In genomic region chr2:93226606-93227595, GRCm38 (mm10) we compare ENCODE assay signal across 8 mouse cellular contexts. TPM values are rescaled to one million over a fixed set of nuclear protein-coding genes. Genes with fewer than 3 reads are reported as not detected.
A peak's percentile ranks its signal among the peaks of the same experiment; 100 is the strongest.
DNase-seq lines count a peak whose midpoint lies in the region; ATAC-seq and TF ChIP-seq lines count a peak whose summit lies in the region.

No protein-coding gene starts in this region.

- peak overlapping the region; percentile 28; the same call in 1 of the 2 replicates for H3K27ac ChIP-seq in embryonic facial prominence, embryonic 13.5 days
- peak overlapping the region; percentile 63 for H3K27ac ChIP-seq in heart, embryonic 10.5 days
- H3K27ac ChIP-seq in kidney, embryonic 15.5 days = peak overlapping the region; percentile 90
- H3K27ac ChIP-seq in limb, embryonic 15.5 days = no peak overlapping the region; the same call in 1 of the 2 replicates
- peak overlapping the region; percentile 94 for H3K27ac ChIP-seq in neural tube, embryonic 11.5 days (ENCODE audit: low read depth, low read length)
- peak overlapping the region; percentile 53 for H3K27ac ChIP-seq in stomach, postnatal 0 days (replicated peaks)

- no peak overlapping the region for H3K4me3 ChIP-seq in embryonic facial prominence, embryonic 13.5 days
- H3K4me3 ChIP-seq in heart, embryonic 10.5 days = no peak overlapping the region; the same call in 1 of the 2 replicates
- H3K4me3 ChIP-seq in kidney, embryonic 15.5 days (replicated peaks) = no peak overlapping the region
- H3K4me3 ChIP-seq in limb, embryonic 15.5 days = no peak overlapping the region
- no peak overlapping the region for H3K4me3 ChIP-seq in neural tube, embryonic 11.5 days (ENCODE audit: low read depth, low read length)
- H3K4me3 ChIP-seq in stomach, postnatal 0 days (ENCODE audit: low read depth, low read length) = no peak overlapping the region

- WGBS in embryonic facial prominence, embryonic 13.5 days = 15% methylated on average over 20 of the region's 20 CpGs
- WGBS in heart, embryonic 10.5 days = 24% methylated on average over 20 of the region's 20 CpGs
- WGBS in kidney, embryonic 15.5 days = 9% methylated on average over 19 of the region's 20 CpGs
- 12% methylated on average over 19 of the region's 20 CpGs for WGBS in limb, embryonic 15.5 days
- 3% methylated on average over 18 of the region's 20 CpGs for WGBS in neural tube, embryonic 11.5 days
- WGBS in stomach, postnatal 0 days = 17% methylated on average over 17 of the region's 20 CpGs

- peaks cover 25% of the 10 kb centered on the region for H3K4me1 ChIP-seq in embryonic facial prominence, embryonic 13.5 days
- peaks cover 45% of the 10 kb centered on the region for H3K4me1 ChIP-seq in heart, embryonic 10.5 days
- H3K4me1 ChIP-seq in kidney, embryonic 15.5 days = peaks cover 50% of the 10 kb centered on the region
- peaks cover 24% of the 10 kb centered on the region for H3K4me1 ChIP-seq in limb, embryonic 15.5 days
- peaks cover 26% of the 10 kb centered on the region for H3K4me1 ChIP-seq in neural tube, embryonic 11.5 days (ENCODE audit: control insufficient read depth, insufficient read depth, low read length)
- H3K4me1 ChIP-seq in stomach, postnatal 0 days (replicated peaks; ENCODE audit: control insufficient read depth, insufficient read depth) = no peaks in the 10 kb centered on the region

- DNase-seq in 3134 (ENCODE audit: extremely low read depth, insufficient read length, low spot score) = peak; percentile 14
- DNase-seq in adrenal gland, postnatal 36 days = peak; percentile 94 to 97
- DNase-seq in heart, embryonic 10.5 days (ENCODE audit: low spot score) = peak; percentile 93
- DNase-seq in neural tube, embryonic 11.5 days (ENCODE audit: low spot score) = peak; percentile 94
- DNase-seq in stomach, postnatal 0 days (ENCODE audit: low spot score) = peak; percentile 87

- TF ChIP-seq CTCF in stomach, postnatal 0 days (IDR thresholded peaks at IDR 0.05; ENCODE audit: low read depth) = peak; percentile 88

- H3K27me3 ChIP-seq in embryonic facial prominence, embryonic 13.5 days = peaks cover 4% of the 10 kb centered on the region
- no peaks in the 10 kb centered on the region for H3K27me3 ChIP-seq in heart, embryonic 10.5 days (ENCODE audit: insufficient read depth, poor library complexity, severe bottlenecking)
- H3K27me3 ChIP-seq in kidney, embryonic 15.5 days = no peaks in the 10 kb centered on the region
- peaks cover 7% of the 10 kb centered on the region; the same call in 1 of the 2 replicates for H3K27me3 ChIP-seq in limb, embryonic 15.5 days
- no peaks in the 10 kb centered on the region for H3K27me3 ChIP-seq in neural tube, embryonic 11.5 days (ENCODE audit: control insufficient read depth, insufficient read depth, low read length)
- H3K27me3 ChIP-seq in stomach, postnatal 0 days (ENCODE audit: control insufficient read depth, insufficient read depth, low read length) = no peaks in the 10 kb centered on the region

- no peak overlapping the region for H3K4me2 ChIP-seq in embryonic facial prominence, embryonic 13.5 days
- peak overlapping the region; percentile 29 for H3K4me2 ChIP-seq in kidney, embryonic 15.5 days
- H3K4me2 ChIP-seq in limb, embryonic 15.5 days = peak overlapping the region; percentile 10
- H3K4me2 ChIP-seq in neural tube, embryonic 11.5 days (ENCODE audit: low read depth) = peak overlapping the region; percentile 21; the same call in 1 of the 2 replicates
- H3K4me2 ChIP-seq in stomach, postnatal 0 days (replicated peaks; ENCODE audit: low read depth) = no peak overlapping the region

- H3K36me3 ChIP-seq in embryonic facial prominence, embryonic 13.5 days = no peaks in the 10 kb centered on the region
- peaks cover 4% of the 10 kb centered on the region; the same call in 1 of the 2 replicates for H3K36me3 ChIP-seq in heart, embryonic 10.5 days
- peaks cover 11% of the 10 kb centered on the region for H3K36me3 ChIP-seq in kidney, embryonic 15.5 days
- H3K36me3 ChIP-seq in limb, embryonic 15.5 days = no peaks in the 10 kb centered on the region
- H3K36me3 ChIP-seq in neural tube, embryonic 11.5 days (ENCODE audit: control insufficient read depth, insufficient read depth, low read length) = no peaks in the 10 kb centered on the region
- H3K36me3 ChIP-seq in stomach, postnatal 0 days (ENCODE audit: control insufficient read depth, insufficient read depth, low read length) = no peaks in the 10 kb centered on the region

- H3K9ac ChIP-seq in embryonic facial prominence, embryonic 13.5 days = 0 out of 2 replicates have a peak overlapping the region, but pooled peaks have one; percentile 32
- no peak overlapping the region for H3K9ac ChIP-seq in kidney, embryonic 15.5 days
- peak overlapping the region; percentile 7; the same call in 1 of the 2 replicates for H3K9ac ChIP-seq in limb, embryonic 15.5 days
- peak overlapping the region; percentile 41; the same call in 1 of the 2 replicates for H3K9ac ChIP-seq in neural tube, embryonic 11.5 days (ENCODE audit: low read length)
- no peak overlapping the region for H3K9ac ChIP-seq in stomach, postnatal 0 days (ENCODE audit: low read length)

- TF ChIP-seq EP300 in stomach, postnatal 0 days (optimal IDR thresholded peaks at IDR 0.05) = no peak

- peak; percentile 54; the same call in 1 of the 2 replicates for ATAC-seq in embryonic facial prominence, embryonic 13.5 days (ENCODE audit: insufficient number of reproducible peaks, insufficient read depth, low FRiP score, low TSS enrichment, low read depth)
- peak; percentile 77 for ATAC-seq in kidney, embryonic 15.5 days (replicated peaks; ENCODE audit: low FRiP score)
- 0 out of 2 replicates have a peak, but pooled peaks have one; percentile 27 for ATAC-seq in limb, embryonic 15.5 days (ENCODE audit: insufficient number of reproducible peaks, low FRiP score, low TSS enrichment, low read depth)
- peak; percentile 81 for ATAC-seq in neural tube, embryonic 11.5 days (ENCODE audit: insufficient read depth, low FRiP score, low TSS enrichment)
- ATAC-seq in stomach, postnatal 0 days (ENCODE audit: low FRiP score, low TSS enrichment) = peak; percentile 80

- no peaks in the 10 kb centered on the region for H3K9me3 ChIP-seq in embryonic facial prominence, embryonic 13.5 days
- H3K9me3 ChIP-seq in heart, embryonic 10.5 days = no peaks in the 10 kb centered on the region
- no peaks in the 10 kb centered on the region for H3K9me3 ChIP-seq in kidney, embryonic 15.5 days (replicated peaks)
- no peaks in the 10 kb centered on the region for H3K9me3 ChIP-seq in limb, embryonic 15.5 days
- H3K9me3 ChIP-seq in neural tube, embryonic 11.5 days (ENCODE audit: control insufficient read depth, low read length) = no peaks in the 10 kb centered on the region
- no peaks in the 10 kb centered on the region for H3K9me3 ChIP-seq in stomach, postnatal 0 days (ENCODE audit: control insufficient read depth, low read length)

RNA-seq across cellular contexts. Expression of gene Trp53i11, which starts 39.6 kb away (rescaled TPM):
- 10 to 100 TPM; 48.9 to 70.7 TPM for total RNA-seq in adrenal gland, postnatal 36 days (2021)
- polyA plus RNA-seq in embryonic facial prominence, embryonic 13.5 days (2015; fragmentation: Nextera tagmentation; extraction: Ambion mirVana) = 26.7 and 27.0 TPM in 2 replicates
- 22.5 and 24.2 TPM in 2 replicates for polyA plus RNA-seq in heart, embryonic 10.5 days (2016; fragmentation: Nextera tagmentation; extraction: Ambion mirVana)
- polyA plus RNA-seq in kidney, embryonic 15.5 days (2015; fragmentation: Nextera tagmentation; extraction: Ambion mirVana) = 36.1 and 42.1 TPM in 2 replicates
- polyA plus RNA-seq in limb, embryonic 15.5 days (2015; fragmentation: Nextera tagmentation; extraction: Ambion mirVana) = 26.5 and 31.0 TPM in 2 replicates
- 228 and 261 TPM in 2 replicates for polyA plus RNA-seq in neural tube, embryonic 11.5 days (2014; fragmentation: Nextera tagmentation; extraction: Ambion mirVana)
- polyA plus RNA-seq in stomach, postnatal 0 days (2015; fragmentation: Nextera tagmentation; extraction: Ambion mirVana) = 17.3 and 27.8 TPM in 2 replicates

Comparison
In these comparisons a context has a peak if more than half of its experiments do, and no peak if none do; other contexts are left out.
1. DNase-seq: peak in every context shown above with its lines; median percentile 96 in adrenal gland, postnatal 36 days; 94 in neural tube, embryonic 11.5 days; 93 in heart, embryonic 10.5 days; 87 in stomach, postnatal 0 days; 14 in 3134.
2. ATAC-seq: peak in every context shown above with its lines; median percentile 81 in neural tube, embryonic 11.5 days; 80 in stomach, postnatal 0 days; 77 in kidney, embryonic 15.5 days; 54 in embryonic facial prominence, embryonic 13.5 days; 27 in limb, embryonic 15.5 days.
3. H3K4me2 ChIP-seq: peak in kidney, embryonic 15.5 days (single experiment), limb, embryonic 15.5 days (single experiment) and neural tube, embryonic 11.5 days (single experiment); none in embryonic facial prominence, embryonic 13.5 days (single experiment) and stomach, postnatal 0 days (single experiment).
4. H3K9ac ChIP-seq: peak in embryonic facial prominence, embryonic 13.5 days (single experiment), limb, embryonic 15.5 days (single experiment) and neural tube, embryonic 11.5 days (single experiment); none in kidney, embryonic 15.5 days (single experiment) and stomach, postnatal 0 days (single experiment).